Mouse (Mus musculus): ENCODE results near the gene Galm.
A peak's percentile ranks its signal among the peaks of the same experiment; 100 is the strongest.
"Not testable (repeated sequence)": the region's sequence is repeated elsewhere in the genome, so short reads cannot be mapped to it uniquely, and the experiment has no call there.

The Galm gene

GRCm38 (mm10) chr17:80167436-80167835 lies 40.2 kb downstream of the Galm start:
- no peak for DNase-seq

- no peak for DNase-seq
These were observed 40.6 kb downstream of the Galm start for GRCm38 (mm10) chr17:80167851-80168251.

- no peak for DNase-seq
These were observed 41.3 kb downstream of the Galm start for GRCm38 (mm10) chr17:80168425-80169182.

GRCm38 (mm10) chr17:80169792-80170191 lies 42.5 kb downstream of the Galm start:
- no peak for DNase-seq

- DNase-seq: no peak
These were observed 43.7 kb downstream of the Galm start for GRCm38 (mm10) chr17:80170951-80171350.

GRCm38 (mm10) chr17:80171948-80172347 lies 44.7 kb downstream of the Galm start:
- no peak for DNase-seq

- no peak for DNase-seq
These were observed 45.5 kb downstream of the Galm start for GRCm38 (mm10) chr17:80172761-80173160.

- no peak for DNase-seq
These were observed 46.4 kb downstream of the Galm start for GRCm38 (mm10) chr17:80173708-80174107.

- no peak for DNase-seq
These were observed 46.9 kb downstream of the Galm start for GRCm38 (mm10) chr17:80174146-80174545.

GRCm38 (mm10) chr17:80174699-80175385 lies 47.6 kb downstream of the Galm start:
- no peak for DNase-seq

- no peak for DNase-seq
These were observed 48.1 kb downstream of the Galm start for GRCm38 (mm10) chr17:80175386-80175739.

GRCm38 (mm10) chr17:80175966-80176365 lies 48.7 kb downstream of the Galm start:
- no peak for DNase-seq

GRCm38 (mm10) chr17:80178846-80179245 lies 51.6 kb downstream of the Galm start:
- DNase-seq: not testable (repeated sequence)

GRCm38 (mm10) chr17:80179959-80180358 lies 52.7 kb downstream of the Galm start:
- peak; percentile 74 for DNase-seq

- DNase-seq: no peak
These were observed 53.2 kb downstream of the Galm start for GRCm38 (mm10) chr17:80180468-80180867.

- no peak for DNase-seq
These were observed 56.3 kb downstream of the Galm start for GRCm38 (mm10) chr17:80183615-80184014.

- DNase-seq: no peak
These were observed 65.8 kb downstream of the Galm start for GRCm38 (mm10) chr17:80193075-80193474.

GRCm38 (mm10) chr17:80199160-80199778 lies 72.0 kb downstream of the Galm start:
- no peak for DNase-seq

GRCm38 (mm10) chr17:80205657-80206056 lies 78.4 kb downstream of the Galm start:
- no peak for DNase-seq

- DNase-seq: no peak
These were observed 79.0 kb downstream of the Galm start for GRCm38 (mm10) chr17:80206301-80206670.

- peak; percentile 99 for DNase-seq
These were observed 79.7 kb downstream of the Galm start, which contains the start of the genes Srsf7 and Ttc39d for GRCm38 (mm10) chr17:80206671-80207581. Srsf7 (minus strand) TSS chr17:80207307. Ttc39d (plus strand) TSS chr17:80207460.

- DNase-seq: not testable (repeated sequence)
These were observed 86.7 kb downstream of the Galm start for GRCm38 (mm10) chr17:80213998-80214397.

GRCm38 (mm10) chr17:80220131-80220530 lies 92.9 kb downstream of the Galm start:
- DNase-seq: no peak

Measured in kidney, adult 18-20 months (tissue).